Mouse (Mus musculus) liver, embryonic 14.5 days (tissue): ENCODE measurements around the gene AW822073.

ENCODE experiments used
- CTCF ChIP-seq: IDR thresholded peaks from 2 replicates; pipeline ENCODE4 v1.5.1; 2016; ENCODE audit warnings: antibody characterized with exemption, low read depth, control low read depth
- EP300 ChIP-seq: IDR thresholded peaks from 2 replicates; pipeline ENCODE4 v1.6.1; 2016; ENCODE audit warnings: antibody characterized with exemption, low read depth

GRCm38 (mm10) chr10:58220726-58221125, 4.0 kb downstream of the AW822073 start:
- no peak for TF ChIP-seq CTCF
- no peak for TF ChIP-seq EP300
